Mouse (Mus musculus) liver, embryonic 14.5 days (tissue): ENCODE measurements around the gene Gm49721. TPM values are rescaled to one million over a fixed set of nuclear protein-coding genes. Genes with fewer than 3 reads are reported as not detected.
"Not testable (repeated sequence)": the region's sequence is repeated elsewhere in the genome, so short reads cannot be mapped to it uniquely, and the experiment has no call there.

Source experiments
- ATAC-seq: fragments of 200-750 bp; cut with Nextera tagmentation; 2 replicates; pipeline ENCODE4 v1.8.0; 2017; ENCODE audit warnings: moderate number of reproducible peaks, mild to moderate bottlenecking, moderate library complexity; ENCODE audit not compliant: insufficient read depth
- DNase-seq, 3 experiments: peaks; one replicate each; pipeline ENCODE4 v3.0.0-alpha.2; 2012 to 2013; ENCODE audit warnings: low read depth in 3 of 3, low spot score in 3 of 3
- H3K27ac ChIP-seq: fragments of 300-500 bp; sonication (generic); 2 replicates; pipeline ENCODE4 v1.5.1; 2014; ENCODE audit warnings: moderate library complexity, mild to moderate bottlenecking, control low read depth, inconsistent platforms
- H3K27me3 ChIP-seq: fragments of 300-500 bp; sonication (generic); 2 replicates; pipeline ENCODE4 v1.6.1; 2014; ENCODE audit warnings: mild to moderate bottlenecking, low read length, moderate library complexity; ENCODE audit not compliant: control insufficient read depth, insufficient read depth
- H3K36me3 ChIP-seq: fragments of 300-500 bp; sonication (generic); replicated peaks from 2 replicates; pipeline ENCODE4 v1.6.1; 2014; ENCODE audit warnings: low read depth; ENCODE audit not compliant: control insufficient read depth, insufficient read depth
- H3K4me1 ChIP-seq, 2 experiments: fragments of 200-500 bp in 1 of 2; fragments of 300-500 bp in 1 of 2; sonication (generic) in 1 of 2; replicated peaks; 2 replicates each; pipeline ENCODE4 v1.6.1; 2012 to 2014; ENCODE audit warnings: antibody characterized with exemption in 1 of 2, inconsistent platforms in 1 of 2, low read length in 1 of 2; ENCODE audit not compliant: control insufficient read depth in 2 of 2, insufficient read depth in 2 of 2
- H3K4me2 ChIP-seq: fragments of 300-500 bp; sonication (generic); 2 replicates; pipeline ENCODE4 v1.6.1; 2014; ENCODE audit warnings: low read depth, mild to moderate bottlenecking, control low read depth, moderate library complexity
- H3K4me3 ChIP-seq, 2 experiments: fragments of 200-500 bp in 1 of 2; fragments of 300-500 bp in 1 of 2; sonication (generic) in 1 of 2; 2 replicates each; pipeline ENCODE4 v1.5.1; 2012 to 2014; ENCODE audit warnings: low read depth in 2 of 2, low read length in 2 of 2, mild to moderate bottlenecking in 2 of 2, control low read depth in 1 of 2, inconsistent platforms in 1 of 2, moderate library complexity in 1 of 2; ENCODE audit not compliant: insufficient read depth in 1 of 2
- H3K9ac ChIP-seq: fragments of 300-500 bp; sonication (generic); replicated peaks from 2 replicates; pipeline ENCODE4 v1.6.1; 2014; ENCODE audit warnings: mild to moderate bottlenecking, control low read depth, moderate library complexity
- H3K9me3 ChIP-seq: fragments of 300-500 bp; sonication (generic); 2 replicates; pipeline ENCODE4 v1.6.1; 2016; ENCODE audit warnings: low read length, mixed read lengths; ENCODE audit not compliant: control insufficient read depth
- CTCF ChIP-seq: IDR thresholded peaks from 2 replicates; pipeline ENCODE4 v1.5.1; 2016; ENCODE audit warnings: antibody characterized with exemption, low read depth, control low read depth
- WGBS: fragments of 180-500 bp; shearing (Covaris S2); extraction: QIAGEN DNeasy Blood & Tissue Kit; methylation state at CpG from one replicate; pipeline ENCODE4 v1.1.7; 2014; ENCODE audit not compliant: insufficient replicate concordance; 5-methylcytosine and 5-hydroxymethylcytosine counted together
- polyA plus RNA-seq, 2 experiments: library from polyadenylated mRNA; depleted of rRNA in 1 of 2; stranded (reverse) in 1 of 2; unstranded in 1 of 2; fragments of >200 nt; fragmentation: Nextera tagmentation in 1 of 2; extraction: Ambion mirVana in 1 of 2; gene quantifications; 2 replicates each; pipeline versions ENCODE4 v1.2.1 to v1.2.3; 2012 to 2014

Gm49721 gene
- polyA plus RNA-seq, 2 experiments: 0.10 TPM; not detected in 1

DNA sequence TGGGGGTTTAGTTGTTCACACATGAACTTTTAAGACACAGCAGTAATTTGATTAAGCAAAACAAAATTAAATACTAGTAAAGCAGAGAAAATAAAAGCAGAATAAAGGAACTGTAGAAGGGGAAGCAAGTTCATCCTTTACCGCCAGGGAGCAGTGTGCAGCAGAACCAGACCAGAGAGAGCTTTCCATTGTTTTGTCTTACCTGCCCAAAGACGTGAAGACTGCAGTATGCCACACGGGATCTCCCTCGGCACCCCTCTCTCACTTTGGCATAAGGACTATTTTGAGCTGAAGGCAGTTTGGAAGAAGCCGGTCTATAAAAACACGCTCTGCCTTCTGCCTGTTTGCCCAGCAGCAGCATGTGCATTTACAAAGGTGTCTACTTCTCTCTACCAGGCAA is 13.3 kb upstream of the Gm49721 start:
- not testable (repeated sequence) for H3K27ac ChIP-seq, H3K36me3 ChIP-seq, H3K27me3 ChIP-seq, H3K9ac ChIP-seq, DNase-seq, ATAC-seq, H3K4me2 ChIP-seq, H3K4me3 ChIP-seq, H3K9me3 ChIP-seq, H3K4me1 ChIP-seq
- WGBS: 12% methylated on average over 5 of the region's 6 CpGs
- TF ChIP-seq CTCF: peak; percentile 42

GRCm38 (mm10) chr17:6967673-6968072 is 11.0 kb upstream of the Gm49721 start:
- ATAC-seq, DNase-seq, H3K27me3 ChIP-seq, H3K36me3 ChIP-seq, H3K4me1 ChIP-seq, H3K27ac ChIP-seq, H3K4me3 ChIP-seq, H3K4me2 ChIP-seq, H3K9ac ChIP-seq, H3K9me3 ChIP-seq: not testable (repeated sequence)
- WGBS: no CpG with 5 or more reads among the region's 1 CpGs

GRCm38 (mm10) chr17:6970334-6970733 is 8.4 kb upstream of the Gm49721 start, which contains the start of gene Rnaset2b:
TSS of gene Rnaset2b (plus strand) at chr17:6970634.
- H3K27ac ChIP-seq, H3K9me3 ChIP-seq, ATAC-seq, H3K4me3 ChIP-seq, H3K36me3 ChIP-seq, H3K9ac ChIP-seq, DNase-seq, H3K27me3 ChIP-seq, H3K4me2 ChIP-seq, H3K4me1 ChIP-seq: not testable (repeated sequence)
- no CpG with 5 or more reads among the region's 8 CpGs for WGBS

GRCm38 (mm10) chr17:6971238-6971637 is 7.5 kb upstream of the Gm49721 start:
- not testable (repeated sequence) for H3K4me3 ChIP-seq, H3K27me3 ChIP-seq, DNase-seq, ATAC-seq, H3K9me3 ChIP-seq, H3K27ac ChIP-seq, H3K4me1 ChIP-seq, H3K4me2 ChIP-seq, H3K9ac ChIP-seq, H3K36me3 ChIP-seq
- WGBS: 61% methylated on average over 8 of the region's 8 CpGs

- not testable (repeated sequence) for H3K4me3 ChIP-seq, H3K9me3 ChIP-seq, H3K9ac ChIP-seq, DNase-seq, H3K27ac ChIP-seq, ATAC-seq, H3K36me3 ChIP-seq, H3K4me2 ChIP-seq, H3K4me1 ChIP-seq, H3K27me3 ChIP-seq
- 56% methylated on average over 4 of the region's 4 CpGs for WGBS
Observed at GRCm38 (mm10) chr17:6972836-6973396, 5.8 kb upstream of the Gm49721 start.

DNA sequence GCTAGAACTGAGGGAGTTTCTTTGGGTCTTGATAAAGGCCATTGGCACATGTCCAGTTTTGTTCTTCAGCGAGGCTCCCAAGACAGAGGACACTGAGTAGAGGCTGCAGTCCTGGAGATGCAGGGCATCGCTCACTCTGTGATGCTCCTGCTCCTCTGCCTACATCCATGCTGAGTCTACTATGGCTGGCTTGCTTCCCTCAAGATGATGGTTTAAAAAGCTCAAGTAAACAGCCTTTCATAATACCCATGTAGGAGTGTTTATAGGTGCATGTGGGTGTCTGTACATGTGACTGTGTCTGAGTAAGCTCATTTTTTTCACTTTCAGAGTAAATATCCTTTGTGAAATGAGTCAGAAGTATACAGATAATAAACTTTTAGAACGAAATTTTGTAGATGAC is 3.7 kb upstream of the Gm49721 start:
- not testable (repeated sequence) for H3K27ac ChIP-seq, H3K9ac ChIP-seq, H3K27me3 ChIP-seq, H3K4me2 ChIP-seq, DNase-seq, H3K4me3 ChIP-seq, H3K36me3 ChIP-seq, H3K4me1 ChIP-seq, ATAC-seq, H3K9me3 ChIP-seq
- 37% methylated on average over 3 of the region's 3 CpGs for whole genome bisulfite sequencing

DNA sequence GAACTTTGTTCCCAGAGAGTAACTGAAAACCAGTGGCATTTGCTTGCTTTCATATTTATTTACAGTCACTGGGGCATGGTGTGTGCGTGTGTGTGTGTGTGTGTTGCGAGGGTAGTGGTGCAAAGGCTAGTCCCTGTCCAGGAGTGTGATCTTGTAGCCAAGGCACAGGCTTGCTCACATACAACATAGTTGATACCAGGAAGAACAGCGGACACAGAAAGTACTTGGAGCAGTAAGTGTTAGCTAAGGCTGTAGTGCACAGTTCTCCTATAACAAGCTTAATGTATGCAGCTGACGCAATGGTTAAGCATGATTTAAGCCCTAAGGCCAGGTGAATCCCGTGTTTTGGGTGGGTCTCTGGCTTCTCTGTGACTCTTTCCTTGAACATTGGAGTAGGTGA is 676 bp downstream of the Gm49721 start:
- not testable (repeated sequence) for H3K27me3 ChIP-seq, H3K27ac ChIP-seq, ATAC-seq, H3K36me3 ChIP-seq, DNase-seq, H3K9me3 ChIP-seq, H3K4me1 ChIP-seq
- H3K4me3 ChIP-seq: peak overlapping the region; percentile 62 to 72
- H3K4me2 ChIP-seq: peak overlapping the region; percentile 69
- WGBS: 10% methylated on average over 4 of the region's 5 CpGs
- H3K9ac ChIP-seq: peak overlapping the region; percentile 65

GRCm38 (mm10) chr17:6980144-6980543 is 1.4 kb downstream of the Gm49721 start:
- H3K9ac ChIP-seq, H3K27me3 ChIP-seq, H3K27ac ChIP-seq, ATAC-seq, H3K4me2 ChIP-seq, H3K9me3 ChIP-seq, H3K36me3 ChIP-seq, DNase-seq, H3K4me1 ChIP-seq, H3K4me3 ChIP-seq: not testable (repeated sequence)
- 93% methylated on average over 5 of the region's 8 CpGs for WGBS
